Comparison of ENCODE assay signal across 9 mouse cellular contexts in genomic region chr8:10921439-10922191, GRCm38 (mm10).
DNase-seq lines count a peak whose midpoint lies in the region; ATAC-seq lines count a peak whose summit lies in the region.
"Had no signal": no experiment of that assay in that cellular context is flagged by ENCODE, and none has a peak within 500 bp of the region (broad histone marks: within the 10 kb centered on the region; RNA-seq: fewer than 3 reads in every experiment).

No protein-coding gene starts in this region.

- H3K9ac ChIP-seq in limb, embryonic 13.5 days, result 0 out of 2 replicates have a peak overlapping the region, but pooled peaks have one; percentile 20

- no peaks in the 10 kb centered on the region for H3K36me3 ChIP-seq in heart, embryonic 10.5 days
- H3K36me3 ChIP-seq in limb, embryonic 13.5 days, result no peaks in the 10 kb centered on the region

- 40% methylated on average over 11 of the region's 11 CpGs for WGBS in heart, embryonic 10.5 days
- 31% methylated on average over 11 of the region's 11 CpGs for WGBS in limb, embryonic 13.5 days

- H3K9me3 ChIP-seq in heart, embryonic 10.5 days, result no peaks in the 10 kb centered on the region
- H3K9me3 ChIP-seq in limb, embryonic 13.5 days, result no peaks in the 10 kb centered on the region

- H3K27ac ChIP-seq in heart, embryonic 10.5 days, result peak overlapping the region; percentile 91
- peak overlapping the region; percentile 77 for H3K27ac ChIP-seq in limb, embryonic 13.5 days

- H3K4me1 ChIP-seq in heart, embryonic 10.5 days, result peaks cover 71% of the 10 kb centered on the region
- H3K4me1 ChIP-seq in limb, embryonic 13.5 days, result peaks cover 59% of the 10 kb centered on the region

- H3K27me3 ChIP-seq in heart, embryonic 10.5 days (ENCODE audit: insufficient read depth, poor library complexity, severe bottlenecking), result no peaks in the 10 kb centered on the region
- H3K27me3 ChIP-seq in limb, embryonic 13.5 days, result no peaks in the 10 kb centered on the region

- no peak overlapping the region for H3K4me3 ChIP-seq in heart, embryonic 10.5 days
- H3K4me3 ChIP-seq in limb, embryonic 13.5 days, result no peak overlapping the region

- 0 out of 2 replicates have a peak overlapping the region, but pooled peaks have one; percentile 7 for H3K4me2 ChIP-seq in limb, embryonic 13.5 days (replicated peaks)

- intact Hi-C loops in heart, postnatal 14 days (cut with DNase I), result no loop called here

- no peak for DNase-seq in heart, embryonic 10.5 days (ENCODE audit: low spot score)
- DNase-seq in heart, postnatal 14 days, result no peak
- peak; percentile 39 for DNase-seq in retina, postnatal 1 day
- no peak for DNase-seq in retina, embryonic 14.5 days (ENCODE audit: low spot score)
- no peak for DNase-seq in ovary, postnatal 36 days (ENCODE audit: low spot score)
- DNase-seq in thymus, postnatal 10 days (ENCODE audit: low spot score in 2 of 2), result no peak
- DNase-seq in cerebellum, adult 8-10 months, result no peak
- DNase-seq: thymus, postnatal 14 days had no signal

- peak; percentile 32; the same call in 1 of the 2 replicates for ATAC-seq in limb, embryonic 13.5 days (ENCODE audit: low FRiP score, low read depth)
